Mouse (Mus musculus) cerebellum, adult 9-10 months (tissue): ENCODE data around the gene Otp.

ENCODE experiments used
- DNase-seq: peaks from one replicate; pipeline ENCODE4 v3.0.0; 2022

The Otp gene

DNA sequence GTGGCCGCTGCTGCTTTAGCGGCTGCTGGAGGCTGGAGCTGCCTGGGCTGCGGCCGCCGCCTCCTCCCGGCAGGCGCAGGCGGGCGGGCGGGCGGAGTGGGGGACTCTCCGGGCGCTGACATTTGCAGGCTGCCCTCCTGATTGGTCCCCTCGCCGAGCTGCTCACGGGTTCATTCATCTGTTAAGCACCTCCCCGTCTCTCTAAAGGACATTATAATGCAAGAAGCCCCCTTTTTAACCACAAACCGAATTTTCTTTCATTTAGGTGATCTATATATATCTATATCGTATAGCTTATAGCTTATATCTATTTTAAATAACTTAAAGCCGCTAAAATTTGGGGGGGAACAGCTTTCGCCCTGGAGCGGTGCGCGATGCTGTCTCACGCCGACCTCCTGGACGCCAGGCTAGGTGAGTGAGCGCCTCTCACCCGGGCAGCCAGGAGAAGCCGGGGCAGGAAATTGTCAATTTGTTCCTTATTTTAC is at the start of gene Otp:
Otp (plus strand) TSS at position 207 of the 485 bp plus-strand sequence.
- no peak for DNase-seq

DNA sequence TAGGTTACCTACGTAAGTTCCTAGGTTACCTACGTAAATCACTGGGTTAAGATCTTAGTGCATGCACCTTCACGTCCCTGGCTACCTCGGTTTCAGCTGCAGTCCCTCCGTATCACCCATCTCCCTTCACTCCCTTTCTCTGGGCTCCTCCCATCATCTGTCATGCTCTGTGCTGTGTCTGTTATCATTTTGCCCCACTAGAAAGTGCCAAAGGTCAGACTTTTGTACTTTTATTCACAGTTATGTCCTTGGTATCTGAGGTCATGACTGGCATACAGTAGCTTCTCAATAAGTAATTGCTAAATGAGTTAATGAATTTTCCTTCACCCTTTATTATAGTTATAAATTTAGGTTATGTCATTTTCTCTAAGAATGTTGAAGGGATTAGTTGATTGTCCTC is 49.0 kb upstream of the Otp start:
- no peak for DNase-seq

- DNase-seq, result no peak
Observed at GRCm38 (mm10) chr13:94826986-94827385, 48.4 kb upstream of the Otp start.

DNA sequence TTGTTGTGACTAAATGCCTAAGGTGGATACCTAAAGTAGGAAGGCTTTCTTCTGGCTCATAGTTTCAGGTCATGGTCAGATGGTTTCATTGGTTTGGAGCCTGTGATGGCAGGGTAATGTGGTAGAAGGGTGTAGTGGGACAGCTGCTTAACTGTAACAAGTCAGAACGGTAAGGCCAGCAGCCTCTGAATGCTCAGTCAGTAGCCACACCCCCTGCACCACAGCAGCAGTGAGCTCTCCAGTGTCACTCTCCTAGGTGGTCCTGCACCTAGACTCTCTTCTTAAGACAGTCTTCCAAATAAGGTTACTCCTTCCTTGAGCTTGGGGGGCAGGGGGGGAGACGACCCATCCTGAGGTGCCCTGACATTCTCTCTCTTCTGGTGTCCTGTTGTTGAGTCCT is 47.6 kb upstream of the Otp start:
- no peak for DNase-seq

GRCm38 (mm10) chr13:94838047-94838720 is 37.2 kb upstream of the Otp start:
- no peak for DNase-seq

GRCm38 (mm10) chr13:94838756-94839337 is 36.6 kb upstream of the Otp start:
- no peak for DNase-seq

- DNase-seq, result no peak
Observed at GRCm38 (mm10) chr13:94843236-94843635, 32.2 kb upstream of the Otp start.

GRCm38 (mm10) chr13:94847870-94848269 is 27.5 kb upstream of the Otp start:
- DNase-seq, result no peak

- no peak for DNase-seq
Observed at GRCm38 (mm10) chr13:94849351-94849750, 26.1 kb upstream of the Otp start.

DNA sequence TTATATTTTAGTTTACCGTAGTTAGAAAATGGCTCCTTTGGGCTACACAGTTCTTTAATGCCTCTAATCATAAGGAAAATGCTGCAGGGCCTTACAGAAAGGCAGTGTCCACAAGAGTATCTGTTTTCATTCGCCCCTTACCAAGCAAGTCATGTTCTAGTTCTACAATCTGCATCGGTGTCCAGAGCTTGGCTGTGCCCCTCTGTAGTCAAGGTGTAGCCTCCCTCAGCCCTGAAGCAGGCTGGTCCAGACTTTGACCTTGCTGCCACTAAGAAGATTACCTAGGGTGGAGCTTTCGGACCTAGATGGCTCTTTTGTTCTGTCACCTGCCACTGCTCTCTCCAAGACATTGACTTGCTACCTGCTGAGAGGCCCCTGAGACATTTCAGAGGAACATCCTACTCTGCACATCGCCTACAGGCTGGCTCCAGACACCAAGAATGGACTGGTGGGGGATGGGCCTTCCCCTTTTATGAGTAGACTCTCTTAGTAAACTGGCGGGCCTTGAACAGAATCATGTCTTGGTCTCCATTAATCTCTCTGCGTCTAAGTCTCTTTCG is 17.3 kb upstream of the Otp start:
- DNase-seq, result no peak

GRCm38 (mm10) chr13:94859256-94859655 is 16.1 kb upstream of the Otp start:
- no peak for DNase-seq

GRCm38 (mm10) chr13:94862491-94863230 is 12.7 kb upstream of the Otp start:
- DNase-seq, result no peak

DNA sequence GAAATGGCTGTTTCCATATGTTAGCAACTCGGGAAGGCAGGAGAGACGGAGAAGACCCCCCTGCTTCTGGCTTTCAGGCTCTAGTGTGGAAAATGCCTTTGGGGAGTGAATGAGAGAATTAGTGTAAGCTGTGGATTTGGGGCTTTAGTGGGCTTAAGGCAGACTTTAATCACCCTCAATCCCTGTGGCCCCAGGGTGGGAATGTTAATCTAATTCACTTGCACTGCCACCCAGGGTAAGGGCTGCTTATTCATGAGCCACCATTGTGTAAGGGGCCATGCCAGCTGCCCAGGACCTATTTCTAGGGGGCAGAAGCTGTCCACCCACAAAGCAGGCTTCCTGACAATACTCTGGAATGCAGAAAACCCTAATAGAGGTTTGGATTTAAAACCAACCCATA is 8.5 kb upstream of the Otp start:
- DNase-seq, result no peak

GRCm38 (mm10) chr13:94867772-94868171 is 7.6 kb upstream of the Otp start:
- DNase-seq, result no peak

- DNase-seq, result no peak
Observed at GRCm38 (mm10) chr13:94868478-94868950, 6.9 kb upstream of the Otp start.

GRCm38 (mm10) chr13:94869541-94869940 is 5.9 kb upstream of the Otp start:
- DNase-seq, result no peak

- no peak for DNase-seq
Observed at GRCm38 (mm10) chr13:94870071-94870460, 5.3 kb upstream of the Otp start.

DNA sequence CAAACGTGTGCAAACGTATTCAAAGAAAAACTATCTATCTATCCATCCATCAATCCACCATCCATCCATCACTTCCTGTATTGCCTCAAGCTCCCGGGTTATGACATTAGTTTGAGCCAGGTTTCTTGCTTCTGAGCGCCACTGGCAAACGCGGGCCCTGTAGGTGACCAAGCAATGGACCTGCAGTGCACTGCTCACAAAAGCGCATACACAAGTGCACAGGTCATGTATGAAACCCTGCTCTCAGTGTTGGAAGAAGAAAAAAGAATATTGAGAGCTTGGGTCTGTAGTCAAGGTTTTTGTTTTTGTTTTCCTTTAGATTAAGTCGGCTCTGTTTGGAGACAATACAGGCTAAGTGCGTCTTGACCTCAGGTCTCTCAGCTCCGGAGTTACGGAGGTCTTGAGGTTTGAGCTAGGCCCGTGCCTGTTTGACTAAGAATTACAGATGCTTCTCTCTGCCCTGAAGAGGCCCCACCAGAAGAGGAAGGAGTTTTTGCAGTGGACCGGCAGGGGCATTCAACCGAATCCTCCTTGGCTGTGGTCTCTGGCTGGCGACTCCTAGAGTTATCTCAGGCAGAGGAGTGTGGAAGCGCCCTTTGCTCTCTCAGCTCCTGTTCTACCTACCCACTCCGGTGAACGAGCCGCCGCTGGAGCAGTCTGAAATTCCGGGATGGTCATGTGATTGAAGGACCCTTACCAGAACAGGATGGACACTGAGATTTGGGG is 4.8 kb upstream of the Otp start:
- no peak for DNase-seq

GRCm38 (mm10) chr13:94871806-94872320 is 3.5 kb upstream of the Otp start:
- DNase-seq, result no peak

- no peak for DNase-seq
Observed at GRCm38 (mm10) chr13:94872439-94872838, 3.0 kb upstream of the Otp start.

DNA sequence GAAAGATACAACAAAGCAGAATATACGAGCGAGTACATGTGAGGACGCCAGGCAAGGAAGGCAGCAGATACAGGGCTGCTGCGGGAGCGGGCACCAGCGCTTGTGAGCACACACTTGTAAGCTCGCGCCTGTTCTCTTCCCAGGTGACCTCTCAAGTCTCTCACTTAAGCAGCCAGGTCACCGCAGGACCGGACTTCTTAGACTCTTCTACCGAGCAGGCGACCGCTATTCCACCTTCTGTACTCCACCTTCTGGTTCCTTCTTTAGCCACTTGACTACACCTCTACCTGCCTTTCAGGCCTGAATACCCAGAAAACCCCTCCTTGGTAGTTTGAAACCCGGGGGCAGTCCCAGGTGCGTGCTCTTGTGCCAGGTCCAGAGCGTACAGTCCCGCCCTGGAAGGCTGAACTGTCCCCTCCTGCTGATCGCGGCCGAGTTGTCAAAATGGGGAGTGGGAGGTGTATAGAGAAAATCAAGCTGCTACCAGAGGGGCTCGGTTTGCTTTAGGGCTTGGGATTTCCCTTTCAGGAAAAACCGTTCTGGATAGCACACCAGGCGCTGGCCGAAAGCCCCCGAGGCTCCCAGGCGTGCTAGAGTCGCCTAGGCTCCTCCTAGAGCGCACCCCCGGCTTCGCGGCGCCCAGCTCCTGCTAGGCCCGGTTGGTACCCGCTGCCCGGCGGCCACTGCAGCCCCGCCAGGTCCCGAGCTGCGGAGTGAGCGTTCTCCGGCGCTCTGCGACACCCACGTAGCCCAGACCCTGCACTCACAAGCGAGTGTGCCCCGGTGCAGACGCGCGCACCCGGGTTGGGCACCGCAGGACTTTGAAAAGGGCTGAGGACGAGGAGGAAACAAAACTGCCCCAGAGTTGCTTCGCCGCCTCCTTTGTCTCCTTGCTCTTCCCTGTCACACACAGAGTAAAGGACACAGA is 2.0 kb upstream of the Otp start:
- DNase-seq, result no peak

DNA sequence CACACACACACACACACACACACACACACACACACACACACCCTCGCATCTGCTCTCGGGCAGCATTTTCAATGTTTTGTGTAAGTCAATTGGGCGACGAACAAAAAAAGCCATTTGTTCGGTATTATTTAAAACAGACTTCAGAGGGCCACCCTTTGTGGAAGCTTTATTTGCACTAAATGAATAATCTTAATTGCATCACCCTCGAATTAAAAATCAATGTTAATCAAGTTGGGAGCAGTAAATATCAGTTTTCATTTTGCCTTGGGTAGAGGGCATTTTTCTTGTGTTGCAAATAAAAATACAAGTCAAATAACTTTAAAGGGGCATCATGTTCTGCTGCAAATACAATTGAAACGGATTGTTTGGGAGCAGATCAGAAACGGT is 1.4 kb upstream of the Otp start:
- DNase-seq, result no peak
